Mouse (Mus musculus) cerebellum, adult 9-10 months (tissue): ENCODE data around the gene Mapkapk3.

Experiments used
- DNase-seq: peaks from one replicate; pipeline ENCODE4 v3.0.0; 2022

Gene Mapkapk3

GRCm38 (mm10) chr9:107289211-107290076 is at the start of gene Mapkapk3:
Mapkapk3 (minus strand) TSS chr9:107289877.
- no peak for DNase-seq

- peak; percentile 80 for DNase-seq
Observed at GRCm38 (mm10) chr9:107338172-107338883, 48.7 kb upstream of the Mapkapk3 start, which contains the start of gene Hemk1. Hemk1 (minus strand) TSS chr9:107338350.

GRCm38 (mm10) chr9:107336386-107336785 is 46.7 kb upstream of the Mapkapk3 start:
- no peak for DNase-seq

- DNase-seq = peak; percentile 84
Observed at GRCm38 (mm10) chr9:107335909-107336308, 46.2 kb upstream of the Mapkapk3 start.

- DNase-seq = no peak
Observed at GRCm38 (mm10) chr9:107335046-107335445, 45.4 kb upstream of the Mapkapk3 start.

GRCm38 (mm10) chr9:107334356-107334755 is 44.7 kb upstream of the Mapkapk3 start:
- DNase-seq = no peak

- no peak for DNase-seq
Observed at GRCm38 (mm10) chr9:107333686-107334085, 44.0 kb upstream of the Mapkapk3 start.

- DNase-seq = no peak
Observed at GRCm38 (mm10) chr9:107330791-107331190, 41.1 kb upstream of the Mapkapk3 start.

- DNase-seq = no peak
Observed at GRCm38 (mm10) chr9:107327879-107328620, 38.4 kb upstream of the Mapkapk3 start.

- DNase-seq = no peak
Observed at GRCm38 (mm10) chr9:107325904-107326303, 36.2 kb upstream of the Mapkapk3 start.

GRCm38 (mm10) chr9:107324799-107325561 is 35.3 kb upstream of the Mapkapk3 start:
- no peak for DNase-seq

- peak; percentile 80 for DNase-seq
Observed at GRCm38 (mm10) chr9:107323558-107323957, 33.9 kb upstream of the Mapkapk3 start.

GRCm38 (mm10) chr9:107322461-107323050 is 32.9 kb upstream of the Mapkapk3 start:
- DNase-seq = no peak

- DNase-seq = peak; percentile 38
Observed at GRCm38 (mm10) chr9:107315791-107316190, 26.1 kb upstream of the Mapkapk3 start.

GRCm38 (mm10) chr9:107313926-107314325 is 24.2 kb upstream of the Mapkapk3 start:
- no peak for DNase-seq

- no peak for DNase-seq
Observed at GRCm38 (mm10) chr9:107312811-107313584, 23.3 kb upstream of the Mapkapk3 start.

GRCm38 (mm10) chr9:107309600-107309999 is 19.9 kb upstream of the Mapkapk3 start:
- no peak for DNase-seq

- DNase-seq = no peak
Observed at GRCm38 (mm10) chr9:107309171-107309570, 19.5 kb upstream of the Mapkapk3 start.

- no peak for DNase-seq
Observed at GRCm38 (mm10) chr9:107308346-107309000, 18.8 kb upstream of the Mapkapk3 start.

- DNase-seq = no peak
Observed at GRCm38 (mm10) chr9:107307886-107308285, 18.2 kb upstream of the Mapkapk3 start.
